In genomic region chr1:171223168-171223567, GRCm38 (mm10) we compare ENCODE assay signal across 8 mouse cellular contexts. TPM values are rescaled to one million over a fixed set of nuclear protein-coding genes. Genes with fewer than 3 reads are reported as not detected.
DNase-seq lines count a peak whose midpoint lies in the region; ATAC-seq and TF ChIP-seq lines count a peak whose summit lies in the region.

No protein-coding gene starts in this region.

- 85% methylated on average over 6 of the region's 6 CpGs for WGBS in heart, embryonic 14.5 days
- 82% methylated on average over 6 of the region's 6 CpGs for WGBS in forebrain, embryonic 14.5 days
- WGBS in liver, postnatal 0 days (ENCODE audit: insufficient replicate concordance), result 55% methylated on average over 6 of the region's 6 CpGs

- ATAC-seq in heart, embryonic 14.5 days (ENCODE audit: insufficient number of reproducible peaks, insufficient read depth, low FRiP score, low read depth), result no peak
- no peak for ATAC-seq in forebrain, embryonic 14.5 days
- no peak for ATAC-seq in liver, postnatal 0 days

- no peak for DNase-seq in heart, adult 8-10 months (ENCODE audit: low spot score)
- no peak for DNase-seq in forebrain, embryonic 14.5 days (ENCODE audit: low spot score)
- no peak for DNase-seq in liver, postnatal 0 days
- DNase-seq in Muller cell, postnatal 12 days (ENCODE audit: inconsistent ontology term), result no peak
- DNase-seq in spleen, postnatal 14 days (ENCODE audit: low spot score in 2 of 2), result no peak
- no peak for DNase-seq in right cerebral cortex, postnatal 14 days

- H3K79me3 ChIP-seq in C2C12 (ENCODE audit: low read depth), result no peaks in the 10 kb centered on the region

- H3K9me3 ChIP-seq in heart, embryonic 14.5 days (ENCODE audit: control insufficient read depth, low read length), result no peaks in the 10 kb centered on the region
- H3K9me3 ChIP-seq in forebrain, embryonic 14.5 days (replicated peaks; ENCODE audit: control insufficient read depth, low read length), result no peaks in the 10 kb centered on the region
- no peaks in the 10 kb centered on the region for H3K9me3 ChIP-seq in liver, postnatal 0 days (ENCODE audit: low read length)

- H3K9ac ChIP-seq in heart, embryonic 14.5 days (ENCODE audit: low read length), result peak overlapping the region; percentile 68
- peak overlapping the region; percentile 22; the same call in 1 of the 2 replicates for H3K9ac ChIP-seq in forebrain, embryonic 14.5 days (ENCODE audit: low read length)
- peak overlapping the region; percentile 61 for H3K9ac ChIP-seq in liver, postnatal 0 days (replicated peaks)

- peak overlapping the region; percentile 87 for H3K4me2 ChIP-seq in heart, embryonic 14.5 days (ENCODE audit: low read length)
- peak overlapping the region; percentile 85 for H3K4me2 ChIP-seq in forebrain, embryonic 14.5 days (ENCODE audit: low read length)
- H3K4me2 ChIP-seq in liver, postnatal 0 days (ENCODE audit: low read depth, low read length), result peak overlapping the region; percentile 92

- H3K79me2 ChIP-seq in C2C12 (ENCODE audit: control insufficient read depth, insufficient read depth), result no peaks in the 10 kb centered on the region

- no peaks in the 10 kb centered on the region for H3K27me3 ChIP-seq in heart, embryonic 14.5 days (ENCODE audit: control insufficient read depth, insufficient read depth, low read length)
- no peaks in the 10 kb centered on the region for H3K27me3 ChIP-seq in C2C12 (ENCODE audit: control insufficient read depth, insufficient read depth, insufficient read length)
- no peaks in the 10 kb centered on the region for H3K27me3 ChIP-seq in forebrain, embryonic 14.5 days (replicated peaks; ENCODE audit: control insufficient read depth, insufficient read depth, low read length)
- no peaks in the 10 kb centered on the region for H3K27me3 ChIP-seq in liver, postnatal 0 days (ENCODE audit: insufficient read depth, low read length)

- no peak for TF ChIP-seq CTCF in C2C12 (IDR thresholded peaks at IDR 0.05; ENCODE audit: control insufficient read depth, insufficient read depth, insufficient read length)
- no peak for TF ChIP-seq CTCF in liver, postnatal 0 days (IDR thresholded peaks at IDR 0.05; ENCODE audit: low read depth)

- TF ChIP-seq EP300 in liver, postnatal 0 days (IDR thresholded peaks at IDR 0.05; ENCODE audit: low read depth), result no peak

- H3K36me3 ChIP-seq in heart, embryonic 14.5 days (ENCODE audit: control insufficient read depth, insufficient read depth, low read length), result peaks cover 24% of the 10 kb centered on the region
- H3K36me3 ChIP-seq in C2C12 (ENCODE audit: control insufficient read depth, insufficient read depth), result peaks cover 18% of the 10 kb centered on the region
- peaks cover 20% of the 10 kb centered on the region for H3K36me3 ChIP-seq in forebrain, embryonic 14.5 days (ENCODE audit: control insufficient read depth, insufficient read depth, low read length)
- H3K36me3 ChIP-seq in liver, postnatal 0 days (replicated peaks; ENCODE audit: insufficient read depth, low read length), result peaks cover 18% of the 10 kb centered on the region

- peaks cover 5 to 16% of the 10 kb centered on the region in 2 experiments for H3K4me1 ChIP-seq in heart, embryonic 14.5 days (ENCODE audit: control insufficient read depth in 2 of 2, insufficient read depth in 2 of 2, low read length in 2 of 2)
- peaks cover 6% of the 10 kb centered on the region for H3K4me1 ChIP-seq in forebrain, embryonic 14.5 days (ENCODE audit: control insufficient read depth, insufficient read depth, low read length)
- H3K4me1 ChIP-seq in liver, postnatal 0 days (ENCODE audit: insufficient read depth), result peaks cover 19% of the 10 kb centered on the region

- peak overlapping the region; percentile 35 to 49; a peak in 2 of 4 replicates for H3K4me3 ChIP-seq in heart, embryonic 14.5 days (ENCODE audit: control insufficient read depth in 1 of 2, insufficient read depth in 1 of 2, low read depth in 1 of 2, low read length in 2 of 2)
- peak overlapping the region; percentile 14 for H3K4me3 ChIP-seq in C2C12 (ENCODE audit: insufficient read depth, poor library complexity, severe bottlenecking)
- peak overlapping the region; percentile 60; the same call in 1 of the 2 replicates for H3K4me3 ChIP-seq in forebrain, embryonic 14.5 days (ENCODE audit: low read depth, low read length)
- H3K4me3 ChIP-seq in liver, postnatal 0 days (ENCODE audit: low read depth, low read length), result peak overlapping the region; percentile 66

- peak overlapping the region; percentile 81 to 93; a peak in 3 of 4 replicates for H3K27ac ChIP-seq in heart, embryonic 14.5 days (replicated peaks in 1 of 2; ENCODE audit: control insufficient read depth in 1 of 2, insufficient read depth in 1 of 2, low read depth in 2 of 2, low read length in 2 of 2)
- H3K27ac ChIP-seq in forebrain, embryonic 14.5 days (ENCODE audit: low read depth, low read length), result no peak overlapping the region
- H3K27ac ChIP-seq in liver, postnatal 0 days (ENCODE audit: low read depth), result peak overlapping the region; percentile 95

- H3ac ChIP-seq in C2C12 (ENCODE audit: control insufficient read depth, insufficient read length, low read depth), result no peak overlapping the region

TF ChIP-seq in C2C12, 6 proteins besides CTCF, POLR2A, EP300 and RAD21:
- TF ChIP-seq MAX (IDR thresholded peaks at IDR 0.05) (no peak), USF1 (IDR thresholded peaks at IDR 0.05; ENCODE audit: low read depth) (no peak), CEBPB (IDR thresholded peaks at IDR 0.05; ENCODE audit: low read depth) (no peak), MYOD1 (IDR thresholded peaks at IDR 0.05; ENCODE audit: control insufficient read depth, insufficient read length, low read depth) (no peak), MYOG (IDR thresholded peaks at IDR 0.05; ENCODE audit: control insufficient read depth, extremely low read depth, insufficient read length) (no peak), FOSL1 (IDR thresholded peaks at IDR 0.05; ENCODE audit: insufficient read depth, low read length, poor library complexity, severe bottlenecking) (no peak)

RNA-seq across cellular contexts. Expression of gene Tomm40l, which starts 0.9 kb away (rescaled TPM):
- polyA plus RNA-seq in heart, embryonic 14.5 days (2014; fragmentation: Nextera tagmentation; extraction: Ambion mirVana), result 54.2 and 58.4 TPM in 2 replicates
- total RNA-seq in heart, adult 8-10 months (2022), result 100 to 1,000 TPM in 1 of 4 experiments, 10 to 100 TPM in 3; 94.3 to 111 (median 97.4) TPM
- polyA plus RNA-seq in C2C12 (2012; fragmentation: generic; extraction: Trizol), result 58.7 TPM
- 45.0 and 49.2 TPM in 2 replicates for polyA plus RNA-seq in forebrain, embryonic 14.5 days (2014; fragmentation: Nextera tagmentation; extraction: Ambion mirVana)
- polyA plus RNA-seq in liver, postnatal 0 days (2015; fragmentation: Nextera tagmentation; extraction: Ambion mirVana), result 5.7 and 6.6 TPM in 2 replicates

RNA-seq across cellular contexts. Expression of gene Apoa2, which starts 1.7 kb away (rescaled TPM):
- 5.3 TPM in 2 replicates for polyA plus RNA-seq in heart, embryonic 14.5 days (2014; fragmentation: Nextera tagmentation; extraction: Ambion mirVana)
- total RNA-seq in heart, adult 8-10 months (2022), result 1 to 10 TPM; 1.8 to 4.9 (median 1.9) TPM
- not detected for polyA plus RNA-seq in C2C12 (2012; fragmentation: generic; extraction: Trizol)
- polyA plus RNA-seq in forebrain, embryonic 14.5 days (2014; fragmentation: Nextera tagmentation; extraction: Ambion mirVana), result 0.88 and 1.9 TPM in 2 replicates
- polyA plus RNA-seq in liver, postnatal 0 days (2015; fragmentation: Nextera tagmentation; extraction: Ambion mirVana), result 20,306 and 20,852 TPM in 2 replicates

RNA-seq across cellular contexts. Expression of gene Nr1i3, which starts 9.4 kb away (rescaled TPM):
- 0.28 and 0.32 TPM in 2 replicates for polyA plus RNA-seq in heart, embryonic 14.5 days (2014; fragmentation: Nextera tagmentation; extraction: Ambion mirVana)
- not detected for total RNA-seq in heart, adult 8-10 months (2022)
- 0.04 TPM for polyA plus RNA-seq in C2C12 (2012; fragmentation: generic; extraction: Trizol)
- 0.13 and 0.36 TPM in 2 replicates for polyA plus RNA-seq in forebrain, embryonic 14.5 days (2014; fragmentation: Nextera tagmentation; extraction: Ambion mirVana)
- 49.6 and 53.1 TPM in 2 replicates for polyA plus RNA-seq in liver, postnatal 0 days (2015; fragmentation: Nextera tagmentation; extraction: Ambion mirVana)

RNA-seq across cellular contexts. Expression of gene Fcer1g, which starts 11.0 kb away (rescaled TPM):
- 30.1 and 37.7 TPM in 2 replicates for polyA plus RNA-seq in heart, embryonic 14.5 days (2014; fragmentation: Nextera tagmentation; extraction: Ambion mirVana)
- total RNA-seq in heart, adult 8-10 months (2022), result 10 to 100 TPM in 2 of 4 experiments, 1 to 10 TPM in 2; 8.2 to 14.4 (median 11.5) TPM
- polyA plus RNA-seq in C2C12 (2012; fragmentation: generic; extraction: Trizol), result not detected
- 25.1 and 31.5 TPM in 2 replicates for polyA plus RNA-seq in forebrain, embryonic 14.5 days (2014; fragmentation: Nextera tagmentation; extraction: Ambion mirVana)
- polyA plus RNA-seq in liver, postnatal 0 days (2015; fragmentation: Nextera tagmentation; extraction: Ambion mirVana), result 171 and 176 TPM in 2 replicates

RNA-seq across cellular contexts. Expression of gene Adamts4, which starts 27.1 kb away (rescaled TPM):
- polyA plus RNA-seq in heart, embryonic 14.5 days (2014; fragmentation: Nextera tagmentation; extraction: Ambion mirVana), result 2.8 and 3.0 TPM in 2 replicates
- under 1 TPM; 0.19 to 0.60 (median 0.25) TPM for total RNA-seq in heart, adult 8-10 months (2022)
- polyA plus RNA-seq in C2C12 (2012; fragmentation: generic; extraction: Trizol), result 6.7 TPM
- 2.5 and 3.9 TPM in 2 replicates for polyA plus RNA-seq in forebrain, embryonic 14.5 days (2014; fragmentation: Nextera tagmentation; extraction: Ambion mirVana)
- polyA plus RNA-seq in liver, postnatal 0 days (2015; fragmentation: Nextera tagmentation; extraction: Ambion mirVana), result 0.41 and 0.51 TPM in 2 replicates

Comparison
In these comparisons a context has a peak if more than half of its experiments do, and no peak if none do; other contexts are left out.
1. H3K4me3 ChIP-seq: peak in every context shown above with its lines; median percentile 66 in liver, postnatal 0 days; 60 in forebrain, embryonic 14.5 days; 42 in heart, embryonic 14.5 days; 14 in C2C12.
2. RNA of gene Apoa2, which starts 1.7 kb away (polyA plus RNA-seq): 20,306 to 20,852 TPM in liver, postnatal 0 days; 5.3 TPM in heart, embryonic 14.5 days, 0.88 to 1.9 TPM in forebrain, embryonic 14.5 days and not detected in C2C12 (single experiment); every median in the first group is over 1,000 times any median in the second.
3. RNA of gene Nr1i3, which starts 9.4 kb away (polyA plus RNA-seq): 49.6 to 53.1 TPM in liver, postnatal 0 days; 0.28 to 0.32 TPM in heart, embryonic 14.5 days, 0.13 to 0.36 TPM in forebrain, embryonic 14.5 days and 0.04 TPM in C2C12 (single experiment); every median in the first group is over 10 times any median in the second.
4. Peak in every context shown above with its lines, with median percentiles within 50 percentile points of each other: H3K4me2 ChIP-seq and H3K9ac ChIP-seq.